Mouse (Mus musculus) heart, postnatal 14 days (tissue): ENCODE measurements around the gene Renbp. TPM values are rescaled to one million over a fixed set of nuclear protein-coding genes. Genes with fewer than 3 reads are reported as not detected.

Experiments used
- DNase-seq, 2 experiments: peaks; one replicate each; pipeline ENCODE4 v3.0.0; 2021 to 2022
- intact Hi-C: fragments of 180-260 bp; cut with DNase I; formaldehyde crosslinking; loops from one replicate; pipeline ENCODE4 v1.15.1; 2025
- total RNA-seq, 2 experiments: library from RNA; stranded (reverse); gene quantifications; 2 replicates each; pipeline ENCODE4 v1.2.3; 2021

The Renbp gene
- total RNA-seq, 2 experiments from 2014 or later: 8.2 to 10.1 TPM

- DNase-seq: no peak
- intact Hi-C loops: loop anchor here (10.0 kb wide), 1 partner anchor 248 kb away; the partner anchor contains the start of gene Slc6a8
These were observed 8.1 kb downstream of the Renbp start for GRCm38 (mm10) chrX:73922550-73922882.

GRCm38 (mm10) chrX:73921823-73922549 is 8.7 kb downstream of the Renbp start, which contains the start of the genes Arhgap4 and Naa10:
Gene Arhgap4, minus strand, starts transcription at chrX:73921870.
Gene Naa10, minus strand, starts transcription at chrX:73921944.
- DNase-seq: peak; percentile 88 to 90
- intact Hi-C loops: loop anchor here (10.0 kb wide), 1 partner anchor 247 kb away; the partner anchor contains the start of gene Slc6a8

- intact Hi-C loops: loop anchor here (10.0 kb wide), 1 partner anchor 247 kb away; the partner anchor contains the start of gene Slc6a8
- peak in 1 of 2 experiments; percentile 7 for DNase-seq
These were observed 9.3 kb downstream of the Renbp start for GRCm38 (mm10) chrX:73921285-73921822.

DNA sequence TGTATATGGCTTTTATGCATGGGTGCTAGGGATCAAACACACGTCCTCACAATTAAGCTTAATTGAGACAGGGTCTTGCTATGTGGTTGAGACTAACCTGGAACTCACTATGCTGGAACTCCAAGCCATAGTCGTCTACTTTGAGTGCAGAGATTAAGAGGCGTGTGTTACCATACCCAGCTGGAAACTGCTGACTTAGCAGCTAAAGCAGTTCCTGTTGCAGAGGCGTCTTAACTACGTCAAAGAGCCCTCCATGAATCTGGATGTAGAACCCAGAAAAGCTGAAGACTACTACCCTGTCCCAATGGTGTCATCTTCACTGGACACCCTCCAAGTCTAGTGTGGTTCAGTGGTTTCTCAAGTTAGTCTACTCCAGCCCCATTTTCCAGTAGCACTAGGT is 12.0 kb downstream of the Renbp start:
- intact Hi-C loops: no loop called here
- DNase-seq: no peak

DNA sequence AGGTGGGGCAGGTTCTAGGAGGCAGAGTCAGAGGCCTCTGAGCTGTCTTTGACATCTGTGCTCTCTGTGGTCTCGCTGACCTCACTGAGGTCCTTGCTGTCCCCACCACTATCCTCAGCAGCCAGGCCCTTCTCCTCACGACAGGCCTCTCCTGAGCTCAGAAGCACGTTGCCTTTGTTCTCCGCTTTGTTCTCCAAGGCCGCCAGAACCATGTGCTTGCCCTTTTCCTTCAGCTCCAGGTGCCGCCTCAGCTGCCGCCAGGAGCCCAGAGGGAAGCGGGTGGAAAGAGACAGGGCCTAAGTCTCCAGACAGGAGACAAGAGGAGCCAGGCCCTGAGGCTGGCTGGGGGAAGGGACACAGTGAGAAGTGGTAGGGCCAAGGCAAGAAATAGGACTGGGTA is 13.7 kb downstream of the Renbp start:
- intact Hi-C loops: no loop called here
- no peak for DNase-seq

DNA sequence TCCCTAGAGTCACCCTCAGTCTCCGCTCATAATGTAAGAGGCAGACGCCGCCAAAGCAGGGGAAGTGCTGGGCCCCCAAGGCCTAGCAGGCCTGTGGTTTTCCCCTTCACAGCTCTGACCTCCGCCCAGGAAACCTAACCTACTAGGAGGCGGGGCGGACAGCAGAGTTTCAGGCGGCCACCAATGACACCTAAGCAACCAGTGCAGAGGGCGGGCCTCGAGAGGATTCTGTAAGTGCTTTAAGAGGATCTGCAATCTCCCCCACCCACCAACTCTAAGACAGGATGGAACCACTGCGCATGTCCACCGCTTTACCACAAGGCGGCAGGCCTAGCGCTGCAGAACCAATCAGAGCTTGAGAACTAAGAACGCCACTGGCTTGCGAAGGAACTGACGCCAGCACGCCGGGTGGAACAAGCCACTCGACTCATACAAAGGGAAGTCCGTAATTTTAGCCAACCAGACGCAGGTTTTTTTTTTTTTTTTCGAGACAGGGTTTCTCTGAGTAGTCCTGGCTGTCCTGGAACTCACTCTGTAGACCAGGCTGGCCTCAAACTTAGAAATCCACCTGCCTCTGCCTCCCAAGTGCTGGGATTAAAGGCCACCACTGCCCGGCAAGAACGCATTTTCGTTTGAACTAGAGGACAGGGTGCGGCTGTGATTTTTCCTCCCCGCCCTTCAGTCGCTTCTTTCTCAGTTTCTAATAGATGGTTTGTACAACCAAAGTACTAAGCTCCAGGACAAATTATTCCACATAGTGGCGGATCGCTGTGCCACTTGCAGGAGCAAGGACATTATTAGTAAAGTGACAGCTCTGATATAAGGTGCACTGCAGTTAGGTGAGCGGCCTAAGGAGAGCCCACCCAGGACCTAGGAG is 15.6 kb downstream of the Renbp start:
- intact Hi-C loops: no loop called here
- peak; percentile 81 to 87 for DNase-seq

DNA sequence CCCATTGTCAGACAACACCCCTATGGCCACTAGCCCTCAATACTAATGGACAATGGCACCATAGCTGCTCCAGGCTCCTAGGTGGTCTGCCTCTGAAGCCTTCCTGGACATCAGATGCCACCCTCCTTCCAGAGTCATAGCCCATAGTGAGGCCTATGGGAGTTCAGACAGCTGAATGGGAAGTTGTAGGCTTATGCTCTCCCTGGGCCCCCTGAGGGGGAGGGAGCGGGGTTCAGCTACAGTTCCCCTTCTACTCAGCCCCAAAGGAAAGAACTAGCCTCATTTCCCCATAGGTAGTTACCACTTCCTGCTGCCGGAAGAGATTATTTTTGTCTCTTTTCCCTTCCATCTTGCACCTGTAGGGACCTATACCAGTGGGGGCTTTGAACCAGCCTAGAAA is 19.1 kb downstream of the Renbp start:
- intact Hi-C loops: no loop called here
- no peak for DNase-seq

- intact Hi-C loops: no loop called here
- DNase-seq: peak; percentile 7 to 16
These were observed 19.5 kb downstream of the Renbp start for GRCm38 (mm10) chrX:73911156-73911555.

DNA sequence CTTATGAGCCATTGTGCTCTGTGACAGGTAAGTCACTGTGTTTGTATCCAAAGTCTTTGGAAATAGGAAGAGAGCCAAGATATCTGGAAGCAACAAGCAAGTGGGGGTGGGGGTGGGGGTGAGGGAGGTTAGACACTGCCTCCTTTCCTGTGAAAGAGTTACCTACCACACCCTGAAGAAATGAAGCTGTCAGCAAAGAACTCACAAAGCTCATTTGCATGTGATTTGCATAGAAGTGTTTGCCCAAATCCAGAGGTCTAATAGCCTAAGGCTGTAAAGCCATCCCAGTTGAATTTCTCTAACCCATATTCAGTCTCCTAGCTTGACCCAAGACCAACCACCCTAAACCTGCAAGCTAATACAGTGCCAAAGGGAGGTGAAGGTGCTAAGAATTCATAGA is 20.2 kb downstream of the Renbp start:
- DNase-seq: no peak
- intact Hi-C loops: no loop called here

DNA sequence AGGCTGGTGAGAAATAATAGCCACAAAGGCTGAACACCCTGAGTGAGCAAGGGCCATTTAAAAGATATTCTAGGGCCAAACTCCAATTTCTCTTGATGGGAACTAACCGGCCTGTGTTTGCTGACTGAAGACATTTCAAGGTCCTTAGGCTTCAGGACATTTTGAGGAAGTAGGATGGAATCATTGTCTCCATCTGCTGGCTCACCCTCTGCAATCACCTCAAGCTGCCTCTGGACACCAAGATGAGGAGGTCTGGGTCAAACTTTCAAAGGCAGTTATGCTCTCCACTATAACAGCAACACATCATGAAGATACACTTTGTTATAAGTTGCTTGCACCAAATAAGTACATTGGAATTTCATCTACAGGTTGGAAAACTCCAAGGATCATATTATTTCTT is 20.6 kb downstream of the Renbp start:
- intact Hi-C loops: no loop called here
- DNase-seq: no peak

- DNase-seq: no peak
- intact Hi-C loops: no loop called here
These were observed 32.7 kb downstream of the Renbp start for GRCm38 (mm10) chrX:73897959-73898358.

DNA sequence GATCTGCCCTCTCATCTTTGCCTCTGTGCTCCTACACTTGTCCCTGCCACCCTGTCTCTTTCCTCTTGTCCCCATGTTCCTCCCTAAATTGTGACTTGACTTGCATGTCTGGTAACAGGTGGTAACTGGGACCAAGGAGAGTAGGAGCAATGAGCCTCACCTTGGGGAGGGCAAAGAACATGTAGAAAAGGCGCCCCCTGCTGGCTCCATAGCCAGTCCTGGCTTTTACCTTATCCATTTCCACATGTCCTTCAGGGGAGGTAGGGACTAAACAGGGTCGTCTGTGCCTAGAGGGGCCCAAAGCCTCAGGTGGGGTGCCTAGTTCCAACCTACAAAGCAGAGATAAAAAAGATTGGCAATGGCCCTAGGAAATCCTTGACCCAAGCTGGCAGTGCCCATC is 34.9 kb downstream of the Renbp start, which contains the start of gene L1cam:
Gene L1cam, minus strand, starts transcription at position 387 of the 400 bp plus-strand sequence.
- peak; percentile 39 to 48 for DNase-seq
- intact Hi-C loops: loop anchor here (2.0 kb wide), 1 partner anchor 97 kb away; no protein-coding TSS in a partner anchor

DNA sequence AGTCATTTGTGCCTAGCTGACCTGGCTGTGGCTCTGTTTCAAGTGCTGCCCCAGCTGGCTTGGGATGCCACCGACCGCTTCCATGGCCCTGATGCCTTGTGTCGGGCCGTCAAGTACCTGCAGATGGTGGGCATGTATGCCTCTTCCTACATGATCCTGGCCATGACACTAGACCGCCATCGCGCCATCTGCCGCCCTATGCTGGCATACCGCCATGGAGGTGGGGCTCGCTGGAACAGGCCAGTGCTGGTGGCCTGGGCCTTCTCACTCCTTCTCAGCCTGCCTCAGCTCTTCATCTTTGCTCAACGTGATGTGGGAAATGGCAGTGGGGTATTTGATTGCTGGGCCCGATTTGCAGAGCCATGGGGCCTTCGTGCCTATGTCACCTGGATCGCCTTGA is 37.8 kb downstream of the Renbp start:
- no peak for DNase-seq
- intact Hi-C loops: no loop called here

GRCm38 (mm10) chrX:73891551-73892152 is 39.0 kb downstream of the Renbp start, which contains the start of gene Avpr2:
Gene Avpr2, plus strand, starts transcription at chrX:73892102.
- DNase-seq: no peak
- intact Hi-C loops: no loop called here

DNA sequence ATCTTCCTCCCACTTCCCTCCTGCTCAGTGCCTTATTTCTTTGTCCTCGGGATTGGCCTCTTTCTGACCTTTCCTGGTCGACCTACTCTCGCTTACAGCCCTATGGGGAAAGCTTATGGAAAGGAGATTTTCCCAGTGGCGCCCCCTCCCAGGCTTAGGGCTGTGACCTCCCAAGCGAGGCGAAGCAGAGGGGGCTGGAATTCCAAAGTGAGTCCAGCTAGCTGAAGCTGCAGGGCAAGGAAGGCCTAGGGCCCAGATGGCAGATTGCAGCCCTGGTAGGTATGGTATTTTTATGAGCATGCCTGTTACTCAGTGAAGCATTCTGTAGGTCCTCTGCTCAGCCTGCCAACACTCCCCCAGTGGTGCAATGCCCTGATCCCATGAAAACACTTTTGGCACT is 49.2 kb downstream of the Renbp start:
- no peak for DNase-seq
- intact Hi-C loops: no loop called here

DNA sequence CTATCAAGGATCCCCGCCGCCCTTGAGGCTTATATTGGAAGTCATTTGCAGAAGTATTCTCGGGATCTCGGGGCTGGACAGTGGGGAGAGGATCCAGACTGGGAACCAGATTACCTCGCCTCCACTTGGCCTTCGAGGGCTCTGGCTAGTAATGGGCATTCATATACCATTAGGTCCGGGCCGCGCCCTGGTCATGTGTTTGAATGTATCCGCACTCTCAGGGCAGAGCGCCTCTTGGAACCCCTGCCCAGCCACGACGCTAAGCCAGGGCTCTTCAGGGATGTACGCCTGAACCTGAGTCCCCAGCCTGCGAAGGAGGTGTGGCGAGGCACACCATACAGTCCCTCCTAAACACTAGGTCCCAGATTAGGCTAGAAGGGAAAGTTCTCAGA is 49.6 kb downstream of the Renbp start:
- intact Hi-C loops: no loop called here
- DNase-seq: no peak

GRCm38 (mm10) chrX:73880194-73881035 is 50.2 kb downstream of the Renbp start:
- peak; percentile 8 to 14 for DNase-seq
- intact Hi-C loops: no loop called here

DNA sequence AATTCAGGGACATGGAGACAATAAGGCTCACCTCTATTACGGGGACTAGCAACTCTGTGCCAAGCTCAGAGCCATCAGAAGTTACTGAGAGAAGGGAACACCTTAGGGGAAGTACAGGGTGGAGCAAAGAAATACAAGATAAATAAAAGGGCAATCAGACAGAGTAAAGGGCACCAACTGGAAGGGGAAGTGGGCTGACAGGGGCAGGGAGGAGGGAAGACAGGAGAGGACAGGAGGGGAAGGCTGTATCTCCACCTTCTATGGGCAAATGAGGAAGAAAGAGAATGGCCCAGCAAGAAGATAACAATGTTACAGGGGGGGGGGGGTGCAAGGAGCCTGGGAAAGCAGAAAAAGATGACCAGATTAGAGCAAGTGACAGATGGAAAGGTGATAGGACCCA is 53.6 kb downstream of the Renbp start:
- intact Hi-C loops: no loop called here
- no peak for DNase-seq

DNA sequence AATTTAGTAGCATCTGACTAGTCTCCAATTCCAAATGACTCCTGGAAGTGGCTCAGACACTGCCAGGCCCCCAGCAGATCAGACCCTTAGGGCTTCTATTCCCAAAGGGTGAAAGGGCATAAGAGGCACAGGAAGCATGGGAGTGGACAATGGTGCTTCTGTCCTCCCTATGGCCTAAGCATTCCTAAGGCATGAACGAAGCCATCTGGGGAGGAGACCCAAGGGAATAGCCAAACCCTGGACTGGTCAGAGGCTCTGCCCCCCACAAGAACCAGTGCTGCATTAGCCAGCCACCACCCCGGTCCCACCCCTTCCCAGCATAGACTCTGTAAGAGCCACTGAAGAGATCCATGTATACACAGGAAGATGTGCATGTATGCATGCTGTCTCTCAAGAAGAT is 54.8 kb downstream of the Renbp start:
- intact Hi-C loops: no loop called here
- DNase-seq: no peak
